Mouse (Mus musculus) lung, postnatal 14 days (tissue): ENCODE measurements at regions not wholly inside any gene's neighbourhood (a gene's known extent, or its start where the extent isn't known, plus 50 kb on each side); places are given as distances from the start of the nearest gene placed in this dataset.

ENCODE experiments used
- DNase-seq: peaks from one replicate; pipeline ENCODE4 v3.0.0; 2021

- no peak for DNase-seq
Measured at GRCm38 (mm10) chr10:45982731-45983274, 405.2 kb downstream of the Hace1 start.

- DNase-seq: no peak
Measured at GRCm38 (mm10) chr10:45983671-45984335, 406.2 kb downstream of the Hace1 start.

- no peak for DNase-seq
Measured at GRCm38 (mm10) chr10:45986341-45986740, 408.7 kb downstream of the Hace1 start.

GRCm38 (mm10) chr10:46006319-46006718 is 428.7 kb downstream of the Hace1 start:
- no peak for DNase-seq

- DNase-seq: peak; percentile 2
Measured at GRCm38 (mm10) chr10:46011916-46012596, 434.4 kb downstream of the Hace1 start.

GRCm38 (mm10) chr10:46012599-46012998 is 435.0 kb downstream of the Hace1 start:
- DNase-seq: no peak

GRCm38 (mm10) chr10:46016295-46016694 is 438.7 kb downstream of the Hace1 start:
- no peak for DNase-seq

- DNase-seq: no peak
Measured at GRCm38 (mm10) chr10:46045474-46046093, 468.0 kb downstream of the Hace1 start.

- no peak for DNase-seq
Measured at GRCm38 (mm10) chr10:46046094-46046749, 468.6 kb downstream of the Hace1 start.

- DNase-seq: no peak
Measured at GRCm38 (mm10) chr10:46046890-46047414, 469.3 kb downstream of the Hace1 start.

GRCm38 (mm10) chr10:46047591-46047990 is 470.0 kb downstream of the Hace1 start:
- no peak for DNase-seq

- peak; percentile 41 for DNase-seq
Measured at GRCm38 (mm10) chr10:46057362-46058198, 480.0 kb downstream of the Hace1 start.

GRCm38 (mm10) chr10:46058199-46058472 is 480.5 kb downstream of the Hace1 start:
- no peak for DNase-seq

- DNase-seq: no peak
Measured at GRCm38 (mm10) chr10:46059285-46059684, 481.7 kb downstream of the Hace1 start.

GRCm38 (mm10) chr10:46063831-46064230 is 486.2 kb downstream of the Hace1 start:
- no peak for DNase-seq

GRCm38 (mm10) chr10:46070766-46071165 is 493.1 kb downstream of the Hace1 start:
- no peak for DNase-seq

- DNase-seq: no peak
Measured at GRCm38 (mm10) chr10:46071220-46071619, 493.6 kb downstream of the Hace1 start.

- no peak for DNase-seq
Measured at GRCm38 (mm10) chr10:46071810-46072549, 494.4 kb downstream of the Hace1 start.

- no peak for DNase-seq
Measured at GRCm38 (mm10) chr10:46072550-46073470, 495.2 kb downstream of the Hace1 start.

- DNase-seq: no peak
Measured at GRCm38 (mm10) chr10:46087766-46088165, 510.1 kb downstream of the Hace1 start.
